Mouse (Mus musculus) adipose tissue, adult 10 weeks (tissue): ENCODE data around the gene Dpp6. TPM values are rescaled to one million over a fixed set of nuclear protein-coding genes. Genes with fewer than 3 reads are reported as not detected.

Source experiments
- polyA plus RNA-seq: library from polyadenylated mRNA; stranded (reverse); fragments of 350-450 nt; fragmentation: Illumina TruSeq; extraction: RNeasy Lipid Tissue Mini Kit (QIAGEN cat#74804); gene quantifications from one replicate; pipeline ENCODE4 v1.2.3, GENCODE M21; 2014; ENCODE audit warnings: low read depth, low replicate concordance

Dpp6 gene
- polyA plus RNA-seq, result 4.3 TPM

DNA sequence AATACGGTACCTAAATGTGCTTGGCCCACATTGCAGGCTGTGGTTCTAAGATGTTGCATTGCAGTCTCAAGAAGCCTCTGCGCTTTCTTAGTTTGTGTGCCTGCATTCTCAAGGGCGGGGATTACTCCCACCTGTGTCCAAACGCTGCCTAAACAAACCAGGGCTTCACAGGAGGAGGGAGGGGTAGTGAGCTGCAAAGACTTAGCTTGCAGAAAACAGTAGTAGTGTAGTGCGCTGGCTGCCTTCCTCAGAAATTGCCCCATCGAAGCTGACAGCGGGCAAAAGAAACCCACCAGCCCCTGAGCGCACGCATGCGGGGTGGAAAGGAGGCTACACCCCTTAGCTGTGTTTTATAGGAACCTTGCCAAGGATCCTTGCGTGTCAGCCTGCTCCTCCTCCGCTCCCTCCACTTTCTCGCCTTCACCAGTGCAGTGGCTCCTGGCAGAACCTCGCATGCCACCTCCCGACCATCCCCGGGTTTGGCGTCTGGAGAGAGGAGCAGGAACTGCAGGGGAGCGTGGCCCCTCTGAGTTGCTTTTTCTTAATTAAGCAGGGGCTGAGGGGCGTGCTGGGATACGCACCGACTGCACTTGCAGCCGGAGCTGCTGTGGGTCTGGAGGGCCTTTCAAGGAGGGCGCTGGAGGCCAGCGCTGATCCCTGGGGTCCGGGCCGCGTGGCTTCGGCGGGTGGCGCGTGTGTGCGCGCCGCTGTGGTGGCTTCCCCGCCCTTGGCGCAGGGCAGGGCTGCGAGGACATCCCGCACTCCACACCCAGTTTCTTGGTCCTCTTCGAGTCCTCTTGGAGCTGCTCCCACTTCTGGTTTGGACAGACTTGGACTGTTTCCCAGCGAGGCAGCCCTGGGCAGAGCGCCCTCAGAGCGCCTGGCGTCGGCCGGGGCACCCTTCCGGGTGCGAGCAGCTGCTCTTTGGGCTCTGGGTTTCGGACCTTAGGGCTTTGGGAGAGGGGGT, at the start of gene Dpp6:
TSS of gene Dpp6 (plus strand) at position 229 of the 967 bp plus-strand sequence.

GRCm38 (mm10) chr5:27501338-27501737, 684.3 kb downstream of the Dpp6 start, which contains the start of gene Speer4b:
Speer4b (minus strand) TSS chr5:27501438.

